Mouse (Mus musculus) kidney, embryonic 16.5 days (tissue): ENCODE data around the gene Cyp2d40. TPM values are rescaled to one million over a fixed set of nuclear protein-coding genes. Genes with fewer than 3 reads are reported as not detected.

Experiments
- microRNA-seq: library from miRNA; unstranded; fragments of <30 nt; microRNA quantifications from one replicate; pipeline ENCODE4, GENCODE M21; 2016
- polyA plus RNA-seq: library from polyadenylated mRNA; unstranded; fragments of >200 nt; fragmentation: Nextera tagmentation; extraction: Ambion mirVana; gene quantifications from 2 replicates; pipeline ENCODE4 v1.2.1, GENCODE M21; 2015

Cyp2d40 gene
- polyA plus RNA-seq, 1 experiment from 2014 or later, result not detected

Small RNAs within 50 kb of the gene (microRNA-seq; reads per million reads assigned to microRNA genes)
- not detected for gene Gm27618

Other genes with a start within 250 kb of the Cyp2d40 start
- gene Cyp2d12, start 209.1 kb downstream of the Cyp2d40 start, polyA plus RNA-seq, result not detected in 2 replicates
- not detected in 2 replicates for gene Cyp2d34, start 143.2 kb downstream of the Cyp2d40 start, polyA plus RNA-seq
- 49.7 and 58.2 TPM in 2 replicates for gene Cyp2d26, start 30.1 kb upstream of the Cyp2d40 start, polyA plus RNA-seq
- gene Tcf20, start 223.7 kb upstream of the Cyp2d40 start, polyA plus RNA-seq, result 7.3 and 8.3 TPM in 2 replicates